Mouse (Mus musculus) testis, adult 2 months (tissue): ENCODE measurements around the gene Camkk2.

Experiments
- CTCF ChIP-seq: fragments of 200-500 bp; IDR thresholded peaks from 2 replicates; pipeline ENCODE4 v1.5.1; 2012; ENCODE audit warnings: low read depth, mild to moderate bottlenecking, inconsistent platforms, low read length, moderate library complexity; ENCODE audit not compliant: control insufficient read depth, insufficient read depth, insufficient replicate concordance
- POLR2A ChIP-seq: fragments of 200-500 bp; IDR thresholded peaks from 2 replicates; pipeline ENCODE4 v1.6.1; 2012; ENCODE audit warnings: low read depth, mild to moderate bottlenecking, inconsistent platforms, low read length, moderate library complexity; ENCODE audit not compliant: control insufficient read depth

- TF ChIP-seq POLR2A (no peak), CTCF (no peak)
Measured at GRCm38 (mm10) chr5:122702156-122702555, 77.1 kb downstream of the Camkk2 start.
